Mouse (Mus musculus) hematopoietic stem cell, adult 5-6 weeks (primary cell): ENCODE data around the gene Ptprn2. TPM values are rescaled to one million over a fixed set of nuclear protein-coding genes. Genes with fewer than 3 reads are reported as not detected.

ENCODE experiments used
- ATAC-seq, 2 experiments: fragments of 125-278 bp in 1 of 2; replicated peaks in 1 of 2; 2 replicates each; pipeline ENCODE4 v1.8.0; 2016 to 2017; ENCODE audit warnings: inconsistent platforms in 2 of 2, mild to moderate bottlenecking in 2 of 2, moderate number of reproducible peaks in 2 of 2, low read depth in 1 of 2, moderate TSS enrichment in 1 of 2; ENCODE audit not compliant: low FRiP score in 2 of 2, poor library complexity in 2 of 2, severe bottlenecking in 2 of 2, insufficient read depth in 1 of 2, low TSS enrichment in 1 of 2
- total RNA-seq: library from RNA; stranded (forward); fragments of 172-1452, 232-1000 nt; gene quantifications from 2 replicates; pipeline ENCODE4 v1.2.3, GENCODE M21; 2017

Gene Ptprn2
- total RNA-seq, 1 experiment from 2014 or later = not detected

- ATAC-seq = no peak
These were observed 294.9 kb downstream of the Ptprn2 start for GRCm38 (mm10) chr12:116780419-116780818.

- no peak for ATAC-seq
These were observed 300.2 kb downstream of the Ptprn2 start for GRCm38 (mm10) chr12:116785731-116786130.

GRCm38 (mm10) chr12:116788346-116788745 is 302.8 kb downstream of the Ptprn2 start:
- no peak for ATAC-seq

GRCm38 (mm10) chr12:116803331-116803730 is 317.8 kb downstream of the Ptprn2 start:
- ATAC-seq = no peak

GRCm38 (mm10) chr12:116804712-116805111 is 319.2 kb downstream of the Ptprn2 start:
- ATAC-seq = no peak

GRCm38 (mm10) chr12:116805129-116805809 is 319.7 kb downstream of the Ptprn2 start:
- ATAC-seq = no peak

GRCm38 (mm10) chr12:116806089-116806488 is 320.6 kb downstream of the Ptprn2 start:
- no peak for ATAC-seq

GRCm38 (mm10) chr12:116813012-116813411 is 327.5 kb downstream of the Ptprn2 start:
- ATAC-seq = no peak

GRCm38 (mm10) chr12:116819836-116820235 is 334.3 kb downstream of the Ptprn2 start:
- ATAC-seq = no peak

GRCm38 (mm10) chr12:116823341-116823740 is 337.8 kb downstream of the Ptprn2 start:
- no peak for ATAC-seq

GRCm38 (mm10) chr12:116827748-116828147 is 342.2 kb downstream of the Ptprn2 start:
- no peak for ATAC-seq

GRCm38 (mm10) chr12:116838611-116839192 is 353.2 kb downstream of the Ptprn2 start:
- ATAC-seq = no peak

- ATAC-seq = no peak
These were observed 357.3 kb downstream of the Ptprn2 start for GRCm38 (mm10) chr12:116842723-116843272.

- ATAC-seq = no peak
These were observed 360.7 kb downstream of the Ptprn2 start for GRCm38 (mm10) chr12:116846220-116846619.

GRCm38 (mm10) chr12:116847021-116847420 is 361.5 kb downstream of the Ptprn2 start:
- no peak for ATAC-seq

GRCm38 (mm10) chr12:116856307-116856706 is 370.8 kb downstream of the Ptprn2 start:
- no peak for ATAC-seq

- no peak for ATAC-seq
These were observed 376.0 kb downstream of the Ptprn2 start for GRCm38 (mm10) chr12:116861360-116862017.

GRCm38 (mm10) chr12:116863291-116863899 is 377.9 kb downstream of the Ptprn2 start:
- no peak for ATAC-seq
